Mouse (Mus musculus) limb, embryonic 10.5 days (tissue): ENCODE measurements at regions not wholly inside any gene's neighbourhood (a gene's known extent, or its start where the extent isn't known, plus 50 kb on each side); places are given as distances from the start of the nearest gene placed in this dataset.

Source experiments
- DNase-seq: peaks from one replicate; pipeline ENCODE4 v3.0.0-alpha.2; 2017; ENCODE audit warnings: low spot score
- H3K27ac ChIP-seq: fragments of 300-500 bp; sonication (generic); 2 replicates; pipeline ENCODE4 v1.5.1; 2016; ENCODE audit warnings: mild to moderate bottlenecking
- H3K27me3 ChIP-seq: fragments of 300-500 bp; sonication (generic); 2 replicates; pipeline ENCODE4 v1.6.1; 2016; ENCODE audit warnings: low read depth, mild to moderate bottlenecking; ENCODE audit not compliant: poor library complexity, severe bottlenecking
- H3K36me3 ChIP-seq: fragments of 300-500 bp; sonication (generic); 2 replicates; pipeline ENCODE4 v1.6.1; 2016; ENCODE audit warnings: mild to moderate bottlenecking, moderate library complexity
- H3K4me1 ChIP-seq: fragments of 300-500 bp; sonication (generic); 2 replicates; pipeline ENCODE4 v1.6.1; 2016
- H3K4me3 ChIP-seq: fragments of 300-500 bp; sonication (generic); 2 replicates; pipeline ENCODE4 v1.5.1; 2016; ENCODE audit warnings: mild to moderate bottlenecking, moderate library complexity
- H3K9me3 ChIP-seq: fragments of 300-500 bp; sonication (generic); replicated peaks from 2 replicates; pipeline ENCODE4 v1.6.1; 2016; ENCODE audit warnings: mild to moderate bottlenecking
- WGBS: fragments of 180-500 bp; shearing (Covaris S2); methylation state at CpG from one replicate; pipeline ENCODE4 v1.1.7; 2016; 5-methylcytosine and 5-hydroxymethylcytosine counted together

DNA sequence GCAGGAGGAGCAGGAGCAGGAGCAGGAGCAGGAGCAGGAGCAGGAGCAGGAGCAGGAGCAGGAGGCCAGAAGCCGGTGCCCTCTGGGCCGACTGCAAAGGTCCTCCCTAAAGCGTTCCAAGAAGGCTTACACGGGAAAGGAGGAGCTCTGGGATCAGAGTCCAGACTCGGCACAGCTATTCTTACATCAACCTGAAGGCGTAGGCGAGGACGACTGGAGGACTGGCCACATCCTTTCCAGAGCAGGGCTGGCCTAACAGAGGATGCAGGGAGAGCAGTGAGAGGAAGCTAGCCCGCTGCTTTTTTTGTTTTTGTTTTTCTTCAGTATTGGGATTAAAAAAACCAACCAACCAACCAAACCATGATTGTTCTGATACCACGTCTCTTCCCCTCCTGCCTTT is 151.5 kb upstream of the Ctnnb1 start:
- no peaks in the 10 kb centered on the region for H3K36me3 ChIP-seq
- no peak for DNase-seq
- no peaks in the 10 kb centered on the region for H3K9me3 ChIP-seq
- H3K4me3 ChIP-seq: no peak overlapping the region
- peaks cover 32% of the 10 kb centered on the region for H3K4me1 ChIP-seq
- H3K27me3 ChIP-seq: no peaks in the 10 kb centered on the region
- no peak overlapping the region for H3K27ac ChIP-seq
- WGBS: 82% methylated on average over 10 of the region's 10 CpGs

DNA sequence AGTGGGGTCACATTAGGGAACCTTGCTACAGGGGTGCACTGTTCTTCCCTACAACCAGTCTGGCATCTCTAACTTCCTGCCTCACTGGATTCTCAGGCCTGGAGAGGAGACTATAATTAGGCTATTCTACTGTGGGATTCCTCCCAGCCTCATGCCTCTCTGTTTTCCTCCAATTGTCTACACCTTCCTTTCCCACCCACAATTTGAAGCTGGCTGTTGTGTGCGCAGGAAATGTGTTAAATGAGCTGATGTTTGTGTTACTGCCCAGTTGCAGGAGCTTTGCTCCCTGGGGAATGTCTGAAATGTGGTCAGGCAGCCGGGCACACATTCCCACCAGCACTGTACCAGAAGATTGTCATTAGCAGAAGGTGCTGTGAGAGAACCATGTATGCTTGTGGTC is 150.6 kb upstream of the Ctnnb1 start:
- no peaks in the 10 kb centered on the region for H3K9me3 ChIP-seq
- H3K27me3 ChIP-seq: no peaks in the 10 kb centered on the region
- WGBS: 50% methylated on average over 2 of the region's 2 CpGs
- no peak overlapping the region for H3K4me3 ChIP-seq
- peaks cover 30% of the 10 kb centered on the region for H3K4me1 ChIP-seq
- no peaks in the 10 kb centered on the region for H3K36me3 ChIP-seq
- DNase-seq: no peak
- 0 out of 2 replicates have a peak overlapping the region, but pooled peaks have one; percentile 10 for H3K27ac ChIP-seq

DNA sequence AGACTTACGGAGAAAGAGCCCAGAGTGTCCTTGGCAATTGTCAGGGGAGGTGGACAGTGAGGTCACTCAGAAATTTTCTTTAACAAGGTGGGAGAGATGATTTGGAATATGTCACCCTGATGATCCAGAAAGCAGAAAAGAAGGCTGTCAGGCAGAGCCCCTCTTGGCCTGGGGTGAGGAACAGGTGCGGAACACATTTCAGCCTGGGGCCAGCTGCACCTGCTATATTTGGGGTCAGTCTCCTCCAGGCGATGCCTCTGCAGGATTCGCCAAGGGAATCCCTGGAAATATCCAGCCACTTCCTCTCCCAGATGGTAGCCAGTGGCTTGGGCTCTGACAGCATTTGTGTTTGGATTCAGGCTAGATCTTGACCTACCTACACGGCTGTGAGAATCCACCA is 134.8 kb upstream of the Ctnnb1 start:
- Histone ChIP-seq H3K36me3 (no peaks in the 10 kb centered on the region), H3K4me1 (peaks cover 12% of the 10 kb centered on the region), H3K4me3 (no peak overlapping the region), H3K27me3 (0 out of 2 replicates have a peak, but pooled peaks cover 14% of the 10 kb centered on the region), H3K27ac (no peak overlapping the region), H3K9me3 (peaks cover 10% of the 10 kb centered on the region)
- 92% methylated on average over 5 of the region's 5 CpGs for WGBS
- DNase-seq: no peak

DNA sequence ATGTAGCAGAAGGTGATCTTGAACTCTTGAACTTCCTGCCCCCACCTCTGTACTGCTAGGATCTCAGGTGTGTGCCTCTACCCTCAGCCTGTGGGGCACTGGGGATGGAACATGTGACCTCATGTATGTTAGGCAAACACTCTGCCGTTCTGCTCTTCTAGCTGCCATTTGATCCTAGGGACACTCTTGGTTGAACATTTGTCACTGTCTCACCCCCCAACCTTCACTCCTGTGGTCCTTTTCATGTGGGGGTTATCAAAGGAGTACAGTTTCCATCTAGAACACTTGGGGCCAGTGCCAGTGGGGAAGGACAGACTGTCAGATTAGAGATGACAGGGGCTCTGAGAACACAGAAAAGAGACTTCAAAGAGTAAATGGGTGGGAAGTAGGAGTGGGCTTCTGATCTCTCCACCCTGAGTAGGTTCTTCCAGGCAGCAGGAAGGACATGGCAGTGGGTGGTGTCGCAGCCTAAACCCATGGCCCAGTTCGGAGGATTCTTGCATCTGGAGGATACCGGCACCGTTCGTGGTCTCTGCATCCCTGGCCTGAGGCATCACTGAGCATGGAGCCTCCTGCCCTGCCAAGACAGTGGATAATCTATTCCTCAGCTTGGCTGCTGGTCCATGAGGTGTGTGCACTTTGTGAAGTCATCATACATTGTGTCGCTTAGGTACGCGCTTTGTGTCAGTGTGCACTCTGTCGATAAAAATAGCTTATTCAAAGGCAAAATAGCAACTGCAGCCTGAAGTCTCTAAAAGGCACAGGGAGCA is 132.7 kb upstream of the Ctnnb1 start:
- Histone ChIP-seq H3K27me3 (0 out of 2 replicates have a peak, but pooled peaks cover 14% of the 10 kb centered on the region), H3K4me1 (peaks cover 14% of the 10 kb centered on the region), H3K27ac (no peak overlapping the region), H3K4me3 (no peak overlapping the region), H3K36me3 (no peaks in the 10 kb centered on the region), H3K9me3 (peaks cover 9% of the 10 kb centered on the region)
- WGBS: 85% methylated on average over 10 of the region's 10 CpGs
- no peak for DNase-seq

DNA sequence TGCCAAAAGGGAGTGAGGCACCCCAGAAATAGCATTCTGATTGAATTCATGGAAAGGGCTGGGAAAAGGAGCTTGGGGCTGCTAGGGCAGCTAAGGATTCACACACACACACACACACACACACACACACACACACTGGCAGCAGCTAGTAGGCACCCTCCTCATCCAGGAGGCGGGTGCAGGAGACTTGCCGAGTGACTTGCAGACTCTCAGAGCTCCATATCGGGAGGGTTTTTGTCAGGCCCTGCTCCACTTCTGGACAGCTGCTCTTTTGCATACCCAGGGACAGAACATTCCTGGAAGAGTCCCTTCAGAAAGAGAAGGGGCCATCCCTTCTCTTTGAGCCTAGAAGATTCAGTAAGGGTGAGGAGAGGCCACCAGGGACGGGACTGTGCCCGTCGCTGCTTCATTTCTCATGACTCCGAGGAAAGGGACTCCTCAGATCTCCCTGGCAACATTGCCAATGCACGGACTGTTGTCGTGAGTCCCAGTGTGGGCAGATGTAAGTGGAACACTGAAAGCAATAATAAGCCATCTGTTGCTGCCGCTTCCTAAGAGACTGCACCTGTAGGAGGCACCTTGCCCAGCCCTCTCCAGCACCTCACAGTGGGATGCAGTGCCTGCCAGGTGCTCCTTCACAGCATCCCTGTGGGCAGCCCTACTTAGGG is 130.9 kb upstream of the Ctnnb1 start:
- 0 out of 2 replicates have a peak, but pooled peaks cover 14% of the 10 kb centered on the region for H3K27me3 ChIP-seq
- no peak overlapping the region for H3K27ac ChIP-seq
- H3K36me3 ChIP-seq: no peaks in the 10 kb centered on the region
- WGBS: 34% methylated on average over 10 of the region's 10 CpGs
- peaks cover 14% of the 10 kb centered on the region for H3K4me1 ChIP-seq
- no peak for DNase-seq
- H3K4me3 ChIP-seq: 0 out of 2 replicates have a peak overlapping the region, but pooled peaks have one; percentile 11
- H3K9me3 ChIP-seq: no peaks in the 10 kb centered on the region; the same call in 1 of the 2 replicates

DNA sequence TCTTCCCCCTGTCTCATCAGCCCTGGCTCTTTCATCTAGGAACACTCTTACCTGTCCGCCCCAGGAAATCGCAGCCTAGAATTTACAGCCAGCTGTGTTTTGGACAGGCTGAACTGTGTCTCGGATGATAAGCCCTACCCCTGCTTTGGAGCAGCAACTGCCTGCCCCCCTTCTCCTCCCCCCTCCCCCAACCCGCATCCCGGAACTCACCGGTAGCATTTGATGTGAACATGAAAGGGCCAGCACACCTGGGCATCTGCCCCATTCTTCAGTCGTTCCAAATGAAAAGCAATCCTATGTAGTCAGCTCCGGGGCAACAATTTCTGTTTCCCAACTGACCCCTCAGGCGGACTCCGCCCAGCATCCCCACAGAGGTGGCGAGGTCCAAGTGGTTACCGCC is 130.1 kb upstream of the Ctnnb1 start:
- WGBS: 28% methylated on average over 12 of the region's 12 CpGs
- Histone ChIP-seq H3K27me3 (0 out of 2 replicates have a peak, but pooled peaks cover 14% of the 10 kb centered on the region), H3K9me3 (no peaks in the 10 kb centered on the region; the same call in 1 of the 2 replicates), H3K4me3 (peak overlapping the region; percentile 11; the same call in 1 of the 2 replicates), H3K36me3 (no peaks in the 10 kb centered on the region), H3K27ac (0 out of 2 replicates have a peak overlapping the region, but pooled peaks have one; percentile 15), H3K4me1 (peaks cover 14% of the 10 kb centered on the region)
- DNase-seq: no peak

DNA sequence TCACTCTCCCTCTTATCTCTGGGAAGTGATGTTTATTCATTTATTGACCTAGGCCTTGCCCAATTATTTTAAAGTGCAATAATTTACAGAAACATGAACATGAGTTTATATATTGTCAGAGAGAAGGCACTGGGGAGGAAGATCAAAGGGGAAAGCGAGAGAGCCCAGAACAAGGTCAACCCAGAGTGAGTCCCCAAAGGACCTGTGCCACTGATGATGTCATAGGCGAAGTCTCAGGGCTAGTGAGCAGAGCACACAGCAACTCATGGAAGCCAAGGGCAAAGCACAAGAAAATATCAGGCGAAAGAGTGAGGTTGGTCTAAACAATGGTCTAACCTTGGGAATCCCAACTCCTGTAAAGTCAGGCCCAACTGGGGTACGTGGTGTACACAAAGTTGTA is 126.4 kb upstream of the Ctnnb1 start:
- Histone ChIP-seq H3K4me1 (peaks cover 43% of the 10 kb centered on the region), H3K36me3 (no peaks in the 10 kb centered on the region), H3K9me3 (no peaks in the 10 kb centered on the region; the same call in 1 of the 2 replicates), H3K4me3 (no peak overlapping the region), H3K27ac (no peak overlapping the region), H3K27me3 (0 out of 2 replicates have a peak, but pooled peaks cover 11% of the 10 kb centered on the region)
- WGBS: 85% methylated on average over 4 of the region's 4 CpGs
- no peak for DNase-seq

DNA sequence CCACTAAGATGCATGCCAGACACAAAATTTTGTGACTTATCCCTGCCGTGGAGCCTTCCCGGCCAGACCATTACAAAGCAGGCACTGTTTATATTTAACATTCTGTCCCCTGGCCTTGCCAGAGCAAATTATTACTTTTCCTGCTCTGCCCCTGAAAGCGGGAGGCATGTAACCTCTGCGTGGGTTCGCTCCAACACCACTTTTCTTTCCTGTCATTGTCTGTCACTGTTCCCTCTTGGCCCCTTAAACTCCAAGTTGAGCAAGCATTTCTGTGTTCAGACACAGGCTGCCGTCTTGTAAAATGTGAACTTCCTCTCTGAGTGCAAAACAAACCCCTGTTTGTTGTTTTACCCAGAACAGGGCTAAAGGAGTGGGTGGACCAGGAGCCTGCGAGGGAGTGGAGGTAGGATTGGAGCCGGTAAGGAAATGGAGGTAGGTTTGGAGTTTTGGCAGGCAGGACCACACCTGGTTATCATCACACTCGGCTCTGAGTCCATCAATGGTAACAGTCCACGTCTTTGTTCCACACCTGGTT is 124.2 kb upstream of the Ctnnb1 start:
- H3K9me3 ChIP-seq: no peaks in the 10 kb centered on the region; the same call in 1 of the 2 replicates
- H3K27me3 ChIP-seq: no peaks in the 10 kb centered on the region
- peak; percentile 37 for DNase-seq
- H3K4me1 ChIP-seq: peaks cover 38% of the 10 kb centered on the region
- H3K36me3 ChIP-seq: no peaks in the 10 kb centered on the region
- H3K27ac ChIP-seq: peak overlapping the region; percentile 70
- no peak overlapping the region for H3K4me3 ChIP-seq
- 58% methylated on average over 10 of the region's 10 CpGs for WGBS

DNA sequence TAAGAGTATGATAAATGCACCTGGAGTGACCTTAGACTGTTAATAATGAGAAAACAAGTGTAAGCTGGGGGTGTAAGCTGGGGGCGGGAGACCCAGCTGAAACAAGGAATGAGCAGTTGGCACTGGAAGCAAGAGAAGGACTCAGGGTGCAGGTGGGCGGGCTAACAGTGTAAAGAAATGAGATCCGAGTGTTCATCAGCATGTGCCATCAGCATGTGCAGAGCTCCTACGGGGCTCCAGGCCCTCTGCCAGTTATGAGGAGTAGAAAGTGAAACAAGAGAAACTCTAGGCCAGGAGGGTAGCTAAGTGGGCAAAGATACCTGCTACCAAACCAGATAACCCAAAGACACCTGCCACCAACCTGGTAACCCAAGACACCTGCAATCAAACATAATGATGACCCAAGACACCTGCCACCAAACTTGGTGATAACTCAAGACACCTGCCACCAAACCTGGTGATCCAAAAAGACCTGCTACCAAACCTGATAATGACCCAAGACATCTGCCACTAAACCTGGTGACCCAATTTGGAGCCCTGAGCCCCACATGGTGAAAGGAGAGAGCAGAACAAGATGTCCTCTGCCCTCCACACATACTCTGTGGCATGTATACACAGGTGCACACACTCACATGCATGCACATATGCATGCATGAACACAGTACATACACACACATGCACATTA is 120.1 kb upstream of the Ctnnb1 start:
- 70% methylated on average over 4 of the region's 4 CpGs for WGBS
- Histone ChIP-seq H3K27me3 (no peaks in the 10 kb centered on the region), H3K9me3 (no peaks in the 10 kb centered on the region), H3K4me1 (peaks cover 50% of the 10 kb centered on the region), H3K36me3 (no peaks in the 10 kb centered on the region), H3K27ac (no peak overlapping the region), H3K4me3 (no peak overlapping the region)
- DNase-seq: no peak

DNA sequence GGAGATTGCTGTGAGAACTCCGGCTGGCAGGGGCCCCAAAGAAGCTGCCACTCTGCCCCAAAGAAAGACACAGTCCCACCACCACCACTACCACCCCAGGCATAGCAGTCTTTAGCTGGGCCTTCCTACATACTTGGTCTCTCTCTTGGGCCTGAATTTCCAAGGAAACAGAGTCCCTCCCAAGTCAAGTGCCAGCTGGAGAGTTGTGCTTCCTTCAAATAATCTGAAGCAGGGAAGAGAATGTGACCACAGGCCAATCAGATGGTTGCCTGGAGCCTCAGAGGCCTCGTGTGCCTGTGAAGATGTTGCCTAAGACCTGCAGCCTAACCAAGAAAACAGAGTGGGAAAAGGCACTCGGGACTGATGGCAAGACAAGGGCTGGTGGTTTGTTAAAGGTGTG is 117.5 kb upstream of the Ctnnb1 start:
- WGBS: 81% methylated on average over 3 of the region's 3 CpGs
- DNase-seq: no peak
- Histone ChIP-seq H3K4me3 (no peak overlapping the region), H3K9me3 (no peaks in the 10 kb centered on the region), H3K4me1 (peaks cover 28% of the 10 kb centered on the region), H3K27ac (no peak overlapping the region), H3K36me3 (no peaks in the 10 kb centered on the region), H3K27me3 (no peaks in the 10 kb centered on the region)

DNA sequence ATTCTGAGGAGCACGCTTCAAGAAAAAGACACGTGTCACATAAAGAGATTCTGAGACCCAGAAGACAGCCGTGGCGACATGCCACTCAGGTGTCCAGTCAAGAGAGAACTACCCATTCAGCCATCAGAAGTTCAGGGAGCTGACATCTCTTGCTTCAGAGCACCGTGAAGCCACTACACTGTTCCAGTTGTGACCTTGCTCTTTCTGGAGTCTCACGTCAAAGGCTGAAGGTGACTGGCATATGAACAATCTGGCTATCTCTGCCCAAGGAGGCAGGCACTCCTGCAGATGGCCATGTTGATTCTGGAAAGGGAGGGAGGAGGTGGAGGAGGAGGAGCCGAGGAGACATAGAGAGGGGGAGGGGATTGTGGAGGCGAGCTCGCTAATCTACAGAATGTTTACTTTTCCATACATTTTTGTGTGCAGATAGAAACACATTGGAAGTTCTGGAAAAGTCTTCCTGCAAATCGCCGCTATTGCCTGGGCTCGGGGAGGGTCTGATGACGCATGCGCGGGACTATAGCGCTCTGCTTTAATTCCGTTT is 116.3 kb upstream of the Ctnnb1 start:
- no peak overlapping the region for H3K27ac ChIP-seq
- H3K4me1 ChIP-seq: peaks cover 25% of the 10 kb centered on the region
- DNase-seq: no peak
- no peaks in the 10 kb centered on the region for H3K27me3 ChIP-seq
- WGBS: 82% methylated on average over 17 of the region's 17 CpGs
- H3K36me3 ChIP-seq: no peaks in the 10 kb centered on the region
- no peak overlapping the region for H3K4me3 ChIP-seq
- no peaks in the 10 kb centered on the region for H3K9me3 ChIP-seq

DNA sequence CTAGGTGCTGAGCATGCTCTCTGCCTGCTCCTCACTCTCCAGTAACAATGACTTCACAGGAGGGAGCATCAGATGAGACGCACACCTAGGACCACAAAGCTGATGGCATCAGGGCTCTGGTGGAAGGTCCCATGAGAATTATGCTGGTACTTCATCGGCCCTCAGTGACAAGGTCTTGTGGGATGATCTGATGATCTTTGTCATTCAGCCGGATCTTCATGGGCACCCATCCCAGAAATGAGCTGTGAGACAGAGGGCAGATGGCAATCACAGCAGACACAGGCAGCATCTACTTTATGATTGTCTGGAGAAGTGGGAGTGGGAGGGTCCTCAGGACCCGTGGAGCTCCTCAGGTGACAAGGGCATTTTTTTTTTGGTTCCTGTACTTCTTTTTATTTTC is 114.7 kb upstream of the Ctnnb1 start:
- Histone ChIP-seq H3K36me3 (no peaks in the 10 kb centered on the region), H3K27ac (no peak overlapping the region), H3K4me3 (no peak overlapping the region), H3K9me3 (no peaks in the 10 kb centered on the region), H3K4me1 (peaks cover 15% of the 10 kb centered on the region), H3K27me3 (no peaks in the 10 kb centered on the region)
- 84% methylated on average over 4 of the region's 4 CpGs for WGBS
- no peak for DNase-seq
